In the genomic region with DNA sequence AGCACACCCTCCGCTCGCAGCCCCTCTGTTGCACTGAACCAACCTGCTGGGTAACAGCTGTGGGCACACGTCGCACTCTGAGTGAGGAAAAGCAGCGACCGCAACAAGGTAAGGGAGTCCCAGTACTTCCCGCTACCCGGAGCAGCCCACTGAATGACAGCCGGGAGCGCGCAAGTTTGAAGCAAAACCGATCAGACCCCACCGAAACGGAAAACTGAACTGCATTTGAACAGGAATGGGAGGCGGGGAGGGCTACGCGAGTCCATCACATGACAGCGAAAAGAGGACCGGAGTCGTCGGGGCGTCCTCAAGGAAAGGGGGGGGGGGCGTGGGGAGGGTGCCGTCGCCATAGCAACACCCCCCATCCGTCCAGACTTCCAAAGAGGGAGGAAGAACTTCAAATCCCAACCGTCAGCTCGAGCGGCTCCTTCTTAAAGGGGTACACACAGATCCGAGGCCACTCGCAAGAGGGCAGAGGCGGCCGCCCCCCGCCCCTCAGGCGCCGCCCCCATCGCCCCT, we compare ENCODE assay signal across 8 mouse cellular contexts. TPM values are rescaled to one million over a fixed set of nuclear protein-coding genes. Genes with fewer than 3 reads are reported as not detected.
DNase-seq lines count a peak whose midpoint lies in the region; ATAC-seq and TF ChIP-seq lines count a peak whose summit lies in the region.

No protein-coding gene starts in this region.

- TF ChIP-seq RAD21 in MEL (IDR thresholded peaks at IDR 0.05; ENCODE audit: low read depth, low read length): no peak

- under 1% methylated on average over 28 of the region's 37 CpGs for WGBS in forebrain, embryonic 15.5 days
- WGBS in lung, embryonic 15.5 days: 0% methylated on average over 26 of the region's 37 CpGs
- WGBS in olfactory bulb, adult 2 months: under 1% methylated on average over 32 of the region's 37 CpGs

- TF ChIP-seq POLR2A in MEL (IDR thresholded peaks at IDR 0.05; ENCODE audit: control insufficient read depth in 1 of 2, insufficient read depth in 1 of 2, low read depth in 1 of 2, low read length in 2 of 2, poor library complexity in 1 of 2): no peak
- TF ChIP-seq POLR2A in olfactory bulb, adult 2 months (IDR thresholded peaks at IDR 0.05; ENCODE audit: insufficient read depth, low read depth, low read length): no peak

- peak overlapping the region; percentile 97 to 99 for H3K4me3 ChIP-seq in MEL (ENCODE audit: control insufficient read depth in 1 of 2, insufficient read depth in 1 of 2, low read depth in 2 of 2, low read length in 2 of 2)
- peak overlapping the region; percentile 70 for H3K4me3 ChIP-seq in forebrain, embryonic 15.5 days
- H3K4me3 ChIP-seq in lung, embryonic 15.5 days: peak overlapping the region; percentile 92
- H3K4me3 ChIP-seq in olfactory bulb, adult 2 months (ENCODE audit: insufficient read depth, low read depth, low read length): peak overlapping the region; percentile 97

- TF ChIP-seq EP300 in MEL (IDR thresholded peaks at IDR 0.05; ENCODE audit: low read depth in 1 of 2, low read length in 2 of 2): no peak

- intact Hi-C loops in heart, postnatal 25 days (cut with DNase I): loop anchor here (5.0 to 10.0 kb wide), 6 partner anchors 66 to 491 kb away; partner anchors contain the start of gene Lap3

- DNase-seq in MEL (ENCODE audit: low read depth, low spot score): peak; percentile 87
- peak; percentile 59 for DNase-seq in cerebellum, adult 11-12 months
- DNase-seq in heart, postnatal 25 days (ENCODE audit: low spot score): peak; percentile 34
- peak; percentile 35 to 62 for DNase-seq in layer of hippocampus, adult 18-20 months (ENCODE audit: low spot score in 2 of 2)
- peak; percentile 55 to 61 for DNase-seq in thymus, adult 18-20 months

- H3K4me1 ChIP-seq in MEL (ENCODE audit: control insufficient read depth in 1 of 2, insufficient read depth in 2 of 2, low read length in 2 of 2): peaks cover 0 to 2% of the 10 kb centered on the region in 2 experiments; a peak in 1 of 4 replicates
- H3K4me1 ChIP-seq in forebrain, embryonic 15.5 days: peaks cover 10% of the 10 kb centered on the region
- 0 out of 2 replicates have a peak, but pooled peaks cover 5% of the 10 kb centered on the region for H3K4me1 ChIP-seq in lung, embryonic 15.5 days
- 0 out of 2 replicates have a peak, but pooled peaks cover 2% of the 10 kb centered on the region for H3K4me1 ChIP-seq in olfactory bulb, adult 2 months (ENCODE audit: control insufficient read depth, insufficient read depth, low read length)

- TF ChIP-seq CTCF in MEL (IDR thresholded peaks at IDR 0.05 in 2 of 3, conservative IDR thresholded peaks at IDR 0.05 in 1 of 3; ENCODE audit: control insufficient read depth in 1 of 3, insufficient read depth in 1 of 3, low read depth in 2 of 3, low read length in 3 of 3, poor library complexity in 1 of 3, severe bottlenecking in 1 of 3): no peak
- TF ChIP-seq CTCF in olfactory bulb, adult 2 months (IDR thresholded peaks at IDR 0.05; ENCODE audit: insufficient read depth, low read depth, low read length): peak; percentile 11; the same call in 1 of the 2 replicates

- H3K27me3 ChIP-seq in MEL (ENCODE audit: control insufficient read depth in 1 of 2, insufficient read depth in 2 of 2, low read length in 2 of 2): no peaks in the 10 kb centered on the region
- H3K27me3 ChIP-seq in forebrain, embryonic 15.5 days: no peaks in the 10 kb centered on the region
- H3K27me3 ChIP-seq in lung, embryonic 15.5 days: no peaks in the 10 kb centered on the region; the same call in 1 of the 2 replicates

- ATAC-seq in forebrain, embryonic 15.5 days (replicated peaks): peak; percentile 63
- ATAC-seq in lung, embryonic 15.5 days (ENCODE audit: borderline replicate concordance, extremely low read depth, low FRiP score, low TSS enrichment): peak; percentile 62

- peak overlapping the region; percentile 79 for H3K27ac ChIP-seq in MEL (ENCODE audit: control insufficient read depth, low read depth, low read length)
- peak overlapping the region; percentile 98 for H3K27ac ChIP-seq in forebrain, embryonic 15.5 days (replicated peaks)
- H3K27ac ChIP-seq in lung, embryonic 15.5 days: peak overlapping the region; percentile 99
- H3K27ac ChIP-seq in olfactory bulb, adult 2 months (ENCODE audit: insufficient read depth, low read depth, low read length): no peak overlapping the region

- H3K36me3 ChIP-seq in MEL (ENCODE audit: control insufficient read depth in 1 of 2, insufficient read depth in 2 of 2, low read length in 2 of 2): peaks cover 0 to 6% of the 10 kb centered on the region in 2 experiments; a peak in 2 of 4 replicates
- H3K36me3 ChIP-seq in forebrain, embryonic 15.5 days: no peaks in the 10 kb centered on the region
- H3K36me3 ChIP-seq in lung, embryonic 15.5 days: no peaks in the 10 kb centered on the region

- H3K4me2 ChIP-seq in forebrain, embryonic 15.5 days (replicated peaks): peak overlapping the region; percentile 64
- H3K4me2 ChIP-seq in lung, embryonic 15.5 days: peak overlapping the region; percentile 89

- H3K79me2 ChIP-seq in MEL (ENCODE audit: control insufficient read depth, insufficient read depth, low read length, poor library complexity): peaks cover 18% of the 10 kb centered on the region

- H3K9me3 ChIP-seq in MEL (replicated peaks; ENCODE audit: insufficient read depth, low read length): no peaks in the 10 kb centered on the region
- H3K9me3 ChIP-seq in forebrain, embryonic 15.5 days: no peaks in the 10 kb centered on the region
- no peaks in the 10 kb centered on the region for H3K9me3 ChIP-seq in lung, embryonic 15.5 days

- peak overlapping the region; percentile 100 for H3K9ac ChIP-seq in MEL (ENCODE audit: control insufficient read depth, low read depth, low read length, poor library complexity, severe bottlenecking)
- peak overlapping the region; percentile 87 for H3K9ac ChIP-seq in forebrain, embryonic 15.5 days (replicated peaks)
- peak overlapping the region; percentile 94 for H3K9ac ChIP-seq in lung, embryonic 15.5 days

TF ChIP-seq in MEL, 35 proteins besides CTCF, POLR2A, EP300 and RAD21 (continues in another document):
- TF ChIP-seq CHD2 (IDR thresholded peaks at IDR 0.05; ENCODE audit: low read length): no peak
- TF ChIP-seq POLR2AphosphoS2 (IDR thresholded peaks at IDR 0.05; ENCODE audit: low read length): no peak
- no peak for TF ChIP-seq MAFK (IDR thresholded peaks at IDR 0.05; ENCODE audit: borderline replicate concordance, low read depth, low read length)
- 0 out of 2 replicates have a peak, but pooled peaks have one; percentile 1 for TF ChIP-seq NELFE (IDR thresholded peaks at IDR 0.05; ENCODE audit: low read depth, low read length)
- no peak for TF ChIP-seq NRF1 (IDR thresholded peaks at IDR 0.05; ENCODE audit: insufficient read depth, low read depth, low read length, poor library complexity, severe bottlenecking)
- no peak for TF ChIP-seq MEF2A (IDR thresholded peaks at IDR 0.05; ENCODE audit: extremely low read depth, insufficient replicate concordance, low read depth, low read length, poor library complexity, severe bottlenecking)
- no peak for TF ChIP-seq ZMIZ1 (IDR thresholded peaks at IDR 0.05; ENCODE audit: low read depth, low read length)
- TF ChIP-seq SIN3A (IDR thresholded peaks at IDR 0.05; ENCODE audit: low read length): peak; percentile 79
- no peak for TF ChIP-seq MAX (IDR thresholded peaks at IDR 0.05; ENCODE audit: low read length)
- no peak for TF ChIP-seq ZC3H11A (IDR thresholded peaks at IDR 0.05; ENCODE audit: low read depth, low read length)
- no peak for TF ChIP-seq GATA1 (IDR thresholded peaks at IDR 0.05; ENCODE audit: low read depth, low read length)
- no peak for TF ChIP-seq KAT2A (conservative IDR thresholded peaks at IDR 0.05; ENCODE audit: low read depth, low read length)
- TF ChIP-seq SMC3 (IDR thresholded peaks at IDR 0.05; ENCODE audit: low read depth, low read length): no peak
- TF ChIP-seq ETS1 (IDR thresholded peaks at IDR 0.05; ENCODE audit: low read depth, low read length): 0 out of 2 replicates have a peak, but pooled peaks have one; percentile 37
- TF ChIP-seq MYC (IDR thresholded peaks at IDR 0.05; ENCODE audit: low read depth, low read length): no peak
- peak; percentile 74 for TF ChIP-seq HCFC1 (IDR thresholded peaks at IDR 0.05; ENCODE audit: low read depth, low read length)
- no peak; the same call in 1 of the 2 replicates for TF ChIP-seq ELF1 (IDR thresholded peaks at IDR 0.05; ENCODE audit: low read depth, low read length)
- TF ChIP-seq JUND (IDR thresholded peaks at IDR 0.05; ENCODE audit: low read depth, low read length): no peak
- no peak for TF ChIP-seq UBTF (IDR thresholded peaks at IDR 0.05; ENCODE audit: borderline replicate concordance, insufficient read depth, low read depth, low read length)
- no peak for TF ChIP-seq RCOR1 (IDR thresholded peaks at IDR 0.05; ENCODE audit: low read depth, low read length)
- TF ChIP-seq USF1 (IDR thresholded peaks at IDR 0.05; ENCODE audit: low read depth, low read length): peak; percentile 87
- peak in 1 of 2 experiments; percentile 31; a peak in 1 of 4 replicates for TF ChIP-seq USF2 (IDR thresholded peaks at IDR 0.05; ENCODE audit: borderline replicate concordance in 1 of 2, insufficient read depth in 1 of 2, low read depth in 1 of 2, low read length in 2 of 2)
- TF ChIP-seq MYB (IDR thresholded peaks at IDR 0.05; ENCODE audit: low read depth, low read length): 0 out of 2 replicates have a peak, but pooled peaks have one; percentile 17
- no peak for TF ChIP-seq BHLHE40 (IDR thresholded peaks at IDR 0.05; ENCODE audit: borderline replicate concordance, low read depth, low read length)
- no peak for TF ChIP-seq POLR2AphosphoS5 (IDR thresholded peaks at IDR 0.05; ENCODE audit: borderline replicate concordance, low read depth, low read length)
- no peak for TF ChIP-seq CHD1 (IDR thresholded peaks at IDR 0.05; ENCODE audit: low read depth, low read length)
- TF ChIP-seq TAL1 (IDR thresholded peaks at IDR 0.05; ENCODE audit: low read length): no peak
- TF ChIP-seq GABPA (IDR thresholded peaks at IDR 0.05; ENCODE audit: low read depth, low read length): no peak
- TF ChIP-seq ZNF384 (IDR thresholded peaks at IDR 0.05; ENCODE audit: low read depth, low read length): no peak

RNA-seq across cellular contexts. Expression of gene Lcorl, which starts 1.1 kb away (rescaled TPM):
- 10.6 and 11.6 TPM in 2 replicates for total RNA-seq in MEL (2012; rRNA removed)
- polyA plus RNA-seq in MEL (2012; ENCODE audit: insufficient read depth in 1 of 2, insufficient read length in 2 of 2, low read depth in 1 of 2, low replicate concordance in 2 of 2, missing spikeins in 1 of 2): 10 to 100 TPM in 1 of 2 experiments, not detected in 1; 10.1 TPM
- 53.1 and 58.0 TPM in 2 replicates for polyA plus RNA-seq in forebrain, embryonic 15.5 days (2015; fragmentation: Nextera tagmentation; extraction: Ambion mirVana)
- 1 to 10 TPM; 7.6 to 8.4 TPM for total RNA-seq in heart, postnatal 25 days (2021)
- total RNA-seq in layer of hippocampus, adult 18-20 months (2021): 10 to 100 TPM; 26.1 to 30.8 TPM
- 35.3 and 38.4 TPM in 2 replicates for polyA plus RNA-seq in lung, embryonic 15.5 days (2015; fragmentation: Nextera tagmentation; extraction: Ambion mirVana)
- not detected in 2 replicates for polyA plus RNA-seq in olfactory bulb, adult 2 months (2012; ENCODE audit: insufficient read depth, insufficient read length, low replicate concordance, missing spikeins)

Comparison
In these comparisons a context has a peak if more than half of its experiments do, and no peak if none do; other contexts are left out.
1. DNase-seq: peak in every context shown above with its lines; median percentile 87 in MEL; 59 in cerebellum, adult 11-12 months; 58 in thymus, adult 18-20 months; 48 in layer of hippocampus, adult 18-20 months; 34 in heart, postnatal 25 days.